Comparison of ENCODE assay signal across 35 mouse cellular contexts in genomic region chr6:141210021-141210420, GRCm38 (mm10). TPM values are rescaled to one million over a fixed set of nuclear protein-coding genes. Genes with fewer than 3 reads are reported as not detected.
"Had no signal": no experiment of that assay in that cellular context is flagged by ENCODE, and none has a peak within 500 bp of the region (broad histone marks: within the 10 kb centered on the region; RNA-seq: fewer than 3 reads in every experiment).

No protein-coding gene starts in this region.

- H3K9ac ChIP-seq: heart, embryonic 12.5 days; heart, embryonic 13.5 days; heart, embryonic 15.5 days; hindbrain, embryonic 12.5 days; hindbrain, embryonic 13.5 days; hindbrain, embryonic 14.5 days; hindbrain, embryonic 15.5 days; intestine, embryonic 15.5 days; kidney, embryonic 15.5 days had no signal

- DNase-seq: heart, postnatal 10 days; heart, postnatal 14 days; heart, postnatal 4 days; kidney, adult 11 months; kidney, adult 18-20 months; kidney, adult 2 months; kidney, adult 8-10 months; kidney, adult 9 months; kidney, postnatal 10 days; kidney, postnatal 14 days; kidney, postnatal 25 days; kidney, postnatal 36 days; kidney, postnatal 4 days; layer of hippocampus, adult 9-11 months; layer of hippocampus, postnatal 36 days had no signal

- ATAC-seq: hindbrain, embryonic 16.5 days; hindbrain, postnatal 0 days; inflammation-experienced regulatory T-cells, adult 6 months; intestine, embryonic 15.5 days; intestine, embryonic 16.5 days; intestine, postnatal 0 days had no signal

- H3K4me1 ChIP-seq: heart, embryonic 10.5 days; heart, embryonic 12.5 days; heart, embryonic 13.5 days; heart, embryonic 15.5 days; hindbrain, embryonic 10.5 days; hindbrain, embryonic 12.5 days; hindbrain, embryonic 13.5 days; hindbrain, embryonic 15.5 days; intestine, embryonic 15.5 days; kidney, embryonic 15.5 days had no signal

- H3K9me3 ChIP-seq: heart, embryonic 10.5 days; heart, embryonic 12.5 days; heart, embryonic 13.5 days; heart, embryonic 15.5 days; hindbrain, embryonic 10.5 days; hindbrain, embryonic 12.5 days; hindbrain, embryonic 13.5 days; hindbrain, embryonic 15.5 days; intestine, embryonic 15.5 days; kidney, embryonic 15.5 days had no signal

- H3K4me2 ChIP-seq: heart, embryonic 11.5 days; heart, embryonic 12.5 days; heart, embryonic 13.5 days; heart, embryonic 15.5 days; hindbrain, embryonic 12.5 days; hindbrain, embryonic 13.5 days; hindbrain, embryonic 14.5 days; hindbrain, embryonic 15.5 days; intestine, embryonic 15.5 days; kidney, embryonic 15.5 days had no signal

- H3K27ac ChIP-seq: heart, embryonic 10.5 days; heart, embryonic 13.5 days; heart, embryonic 15.5 days; hindbrain, embryonic 10.5 days; hindbrain, embryonic 12.5 days; hindbrain, embryonic 13.5 days; hindbrain, embryonic 14.5 days; hindbrain, embryonic 15.5 days; hindbrain, postnatal 0 days; intestine, embryonic 15.5 days; kidney, embryonic 15.5 days; kidney, postnatal 0 days; layer of hippocampus, adult 2 months had no signal

- H3K36me3 ChIP-seq: heart, embryonic 10.5 days; heart, embryonic 12.5 days; heart, embryonic 13.5 days; heart, embryonic 15.5 days; hindbrain, embryonic 10.5 days; hindbrain, embryonic 12.5 days; hindbrain, embryonic 13.5 days; hindbrain, embryonic 15.5 days; intestine, embryonic 15.5 days; kidney, embryonic 15.5 days had no signal

- H3K27me3 ChIP-seq: heart, embryonic 12.5 days; heart, embryonic 13.5 days; heart, embryonic 15.5 days; hindbrain, embryonic 12.5 days; hindbrain, embryonic 13.5 days; hindbrain, embryonic 15.5 days; intestine, embryonic 15.5 days; kidney, embryonic 15.5 days had no signal

- H3K4me3 ChIP-seq: heart, embryonic 10.5 days; heart, embryonic 12.5 days; heart, embryonic 13.5 days; heart, embryonic 15.5 days; hindbrain, embryonic 10.5 days; hindbrain, embryonic 12.5 days; hindbrain, embryonic 13.5 days; hindbrain, embryonic 15.5 days; intestine, embryonic 15.5 days; kidney, embryonic 15.5 days; layer of hippocampus, adult 2 months had no signal

RNA-seq across cellular contexts. Expression of gene Pde3a, which starts 39.0 kb away (rescaled TPM):
- total RNA-seq: hematopoietic stem cell, adult 5-6 weeks had no signal
- polyA plus RNA-seq: inflammation-experienced regulatory T-cells, adult 6 months had no signal
